Mouse (Mus musculus) hindbrain, embryonic 13.5 days (tissue): ENCODE results near the gene Robo1. TPM values are rescaled to one million over a fixed set of nuclear protein-coding genes. Genes with fewer than 3 reads are reported as not detected.

Source experiments
- ATAC-seq: fragments of 200-750 bp; cut with Nextera tagmentation; 2 replicates; pipeline ENCODE4 v1.8.0; 2017; ENCODE audit warnings: moderate TSS enrichment; ENCODE audit not compliant: low FRiP score
- H3K27ac ChIP-seq: fragments of 300-500 bp; sonication (generic); 2 replicates; pipeline ENCODE4 v1.5.1; 2015; ENCODE audit warnings: inconsistent platforms, mild to moderate bottlenecking, moderate library complexity
- H3K27me3 ChIP-seq: fragments of 300-500 bp; sonication (generic); 2 replicates; pipeline ENCODE4 v1.6.1; 2015; ENCODE audit warnings: mild to moderate bottlenecking, inconsistent platforms
- H3K36me3 ChIP-seq: fragments of 300-500 bp; sonication (generic); 2 replicates; pipeline ENCODE4 v1.6.1; 2015; ENCODE audit warnings: mild to moderate bottlenecking, inconsistent platforms
- H3K4me1 ChIP-seq: fragments of 300-500 bp; sonication (generic); replicated peaks from 2 replicates; pipeline ENCODE4 v1.6.1; 2015; ENCODE audit warnings: inconsistent platforms
- H3K4me2 ChIP-seq: fragments of 300-500 bp; sonication (generic); 2 replicates; pipeline ENCODE4 v1.6.1; 2015; ENCODE audit warnings: inconsistent platforms, mild to moderate bottlenecking, moderate library complexity
- H3K4me3 ChIP-seq: fragments of 300-500 bp; sonication (generic); 2 replicates; pipeline ENCODE4 v1.5.1; 2015; ENCODE audit warnings: mild to moderate bottlenecking, inconsistent platforms
- H3K9ac ChIP-seq: fragments of 300-500 bp; sonication (generic); 2 replicates; pipeline ENCODE4 v1.6.1; 2015; ENCODE audit warnings: mild to moderate bottlenecking, inconsistent platforms
- H3K9me3 ChIP-seq: fragments of 300-500 bp; sonication (generic); 2 replicates; pipeline ENCODE4 v1.6.1; 2016; ENCODE audit warnings: inconsistent platforms
- WGBS: fragments of 180-500 bp; shearing (Covaris S2); methylation state at CpG from one replicate; pipeline ENCODE4 v1.1.7; 2015; 5-methylcytosine and 5-hydroxymethylcytosine counted together
- polyA plus RNA-seq: library from polyadenylated mRNA; unstranded; fragments of >200 nt; fragmentation: Nextera tagmentation; extraction: Ambion mirVana; gene quantifications from 2 replicates; pipeline ENCODE4 v1.2.1, GENCODE M21; 2015

Gene Robo1
- polyA plus RNA-seq, 1 experiment from 2014 or later = 54.4 TPM

DNA sequence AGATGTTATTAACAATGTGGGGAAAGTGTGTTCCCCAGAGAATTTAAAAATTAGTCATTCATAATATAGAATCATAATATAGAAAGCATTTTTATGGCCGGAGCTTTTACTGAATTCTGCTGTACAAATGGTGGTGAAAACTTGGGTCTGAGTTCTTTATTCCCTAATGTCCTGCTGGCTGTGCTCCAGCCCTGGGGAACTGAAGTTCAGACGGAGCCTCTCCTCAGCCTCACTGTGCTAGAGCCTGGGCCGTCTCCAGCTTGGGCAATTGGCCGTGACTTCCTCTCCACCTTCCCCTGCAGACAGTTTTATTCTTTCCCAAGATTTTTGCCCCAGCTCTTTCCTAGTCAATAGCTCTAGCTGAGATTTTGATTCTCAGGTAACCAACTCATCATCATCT lies 429.0 kb downstream of the Robo1 start:
- peak overlapping the region; percentile 44; the same call in 1 of the 2 replicates for H3K27ac ChIP-seq
- ATAC-seq = no peak
- no peak overlapping the region for H3K4me2 ChIP-seq
- peaks cover 28% of the 10 kb centered on the region for H3K4me1 ChIP-seq
- H3K4me3 ChIP-seq = no peak overlapping the region
- peaks cover 2% of the 10 kb centered on the region; the same call in 1 of the 2 replicates for H3K9me3 ChIP-seq
- peaks cover 3% of the 10 kb centered on the region for H3K36me3 ChIP-seq
- no peaks in the 10 kb centered on the region for H3K27me3 ChIP-seq
- whole genome bisulfite sequencing = 38% methylated on average over 4 of the region's 4 CpGs
- H3K9ac ChIP-seq = no peak overlapping the region

GRCm38 (mm10) chr16:72740218-72740617 lies 432.1 kb downstream of the Robo1 start:
- H3K36me3 ChIP-seq = peaks cover 17% of the 10 kb centered on the region
- H3K4me1 ChIP-seq = peaks cover 28% of the 10 kb centered on the region
- 83% methylated on average over 7 of the region's 7 CpGs for WGBS
- H3K9me3 ChIP-seq = peaks cover 7% of the 10 kb centered on the region; the same call in 1 of the 2 replicates
- no peak overlapping the region for H3K4me2 ChIP-seq
- H3K4me3 ChIP-seq = no peak overlapping the region
- H3K9ac ChIP-seq = no peak overlapping the region
- ATAC-seq = no peak
- H3K27ac ChIP-seq = no peak overlapping the region
- H3K27me3 ChIP-seq = no peaks in the 10 kb centered on the region

DNA sequence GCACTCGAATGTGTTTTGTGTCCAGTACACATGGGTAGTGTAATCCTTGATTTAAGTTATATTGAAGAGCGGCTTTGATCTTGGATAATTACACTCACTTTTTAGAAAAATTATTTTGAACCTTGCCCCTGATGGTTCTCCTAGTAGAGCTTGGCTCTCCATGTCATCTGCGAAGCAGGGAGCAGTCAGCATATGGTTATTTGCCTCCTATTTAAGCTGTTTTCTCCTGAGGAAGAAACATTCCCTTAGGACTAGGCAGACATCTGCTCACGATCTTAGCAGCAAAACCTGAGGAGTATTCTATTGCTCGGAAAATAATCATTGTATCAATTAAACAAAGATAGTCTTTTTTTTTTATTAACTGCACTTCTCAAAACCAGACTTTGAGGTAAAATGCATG lies 439.6 kb downstream of the Robo1 start:
- H3K36me3 ChIP-seq = peaks cover 10% of the 10 kb centered on the region
- WGBS = 45% methylated on average over 5 of the region's 5 CpGs
- no peak overlapping the region for H3K9ac ChIP-seq
- no peak overlapping the region for H3K4me2 ChIP-seq
- H3K27ac ChIP-seq = peak overlapping the region; percentile 26; the same call in 1 of the 2 replicates
- H3K9me3 ChIP-seq = 0 out of 2 replicates have a peak, but pooled peaks cover 2% of the 10 kb centered on the region
- H3K4me3 ChIP-seq = no peak overlapping the region
- no peak for ATAC-seq
- H3K27me3 ChIP-seq = no peaks in the 10 kb centered on the region
- 0 out of 2 replicates have a peak, but pooled peaks cover 3% of the 10 kb centered on the region for H3K4me1 ChIP-seq

GRCm38 (mm10) chr16:72765128-72765913 lies 457.2 kb downstream of the Robo1 start:
- Histone ChIP-seq H3K9me3 (no peaks in the 10 kb centered on the region), H3K4me2 (no peak overlapping the region), H3K9ac (no peak overlapping the region), H3K4me3 (no peak overlapping the region), H3K4me1 (peaks cover 8% of the 10 kb centered on the region; the same call in 1 of the 2 replicates), H3K36me3 (no peaks in the 10 kb centered on the region), H3K27me3 (no peaks in the 10 kb centered on the region), H3K27ac (no peak overlapping the region)
- 90% methylated on average over 9 of the region's 9 CpGs for WGBS
- ATAC-seq = no peak

- H3K27me3 ChIP-seq = no peaks in the 10 kb centered on the region
- ATAC-seq = peak; percentile 50; the same call in 1 of the 2 replicates
- no peak overlapping the region for H3K9ac ChIP-seq
- no peak overlapping the region for H3K4me2 ChIP-seq
- WGBS = 79% methylated on average over 8 of the region's 8 CpGs
- H3K4me1 ChIP-seq = peaks cover 31% of the 10 kb centered on the region
- H3K36me3 ChIP-seq = no peaks in the 10 kb centered on the region
- H3K9me3 ChIP-seq = no peaks in the 10 kb centered on the region
- H3K27ac ChIP-seq = no peak overlapping the region
- no peak overlapping the region for H3K4me3 ChIP-seq
These were observed 461.2 kb downstream of the Robo1 start for GRCm38 (mm10) chr16:72769214-72769834.

DNA sequence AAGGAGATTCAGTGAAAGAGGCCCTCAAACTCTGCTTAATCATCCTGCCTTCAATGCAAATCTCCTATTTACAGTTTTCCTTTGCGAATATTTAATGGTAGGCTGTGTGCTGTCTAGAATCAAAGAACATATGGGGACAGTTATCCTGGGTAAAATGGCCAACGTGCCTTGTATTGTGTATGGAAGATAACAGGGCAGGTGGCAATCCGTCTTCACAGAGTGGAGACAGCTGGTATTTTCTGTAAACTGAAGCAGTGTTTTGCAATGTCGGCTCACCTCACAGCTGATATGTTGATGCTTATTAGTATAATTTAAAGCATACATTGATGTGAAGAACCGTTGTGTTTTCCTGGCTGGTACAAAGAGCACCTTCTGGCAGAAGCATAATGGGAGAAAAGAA lies 464.2 kb downstream of the Robo1 start:
- no peak for ATAC-seq
- WGBS = 24% methylated on average over 5 of the region's 5 CpGs
- H3K27me3 ChIP-seq = no peaks in the 10 kb centered on the region
- H3K9ac ChIP-seq = no peak overlapping the region
- H3K4me2 ChIP-seq = no peak overlapping the region
- H3K4me1 ChIP-seq = peaks cover 31% of the 10 kb centered on the region
- H3K27ac ChIP-seq = peak overlapping the region; percentile 42; the same call in 1 of the 2 replicates
- H3K36me3 ChIP-seq = no peaks in the 10 kb centered on the region
- H3K9me3 ChIP-seq = no peaks in the 10 kb centered on the region
- H3K4me3 ChIP-seq = no peak overlapping the region

DNA sequence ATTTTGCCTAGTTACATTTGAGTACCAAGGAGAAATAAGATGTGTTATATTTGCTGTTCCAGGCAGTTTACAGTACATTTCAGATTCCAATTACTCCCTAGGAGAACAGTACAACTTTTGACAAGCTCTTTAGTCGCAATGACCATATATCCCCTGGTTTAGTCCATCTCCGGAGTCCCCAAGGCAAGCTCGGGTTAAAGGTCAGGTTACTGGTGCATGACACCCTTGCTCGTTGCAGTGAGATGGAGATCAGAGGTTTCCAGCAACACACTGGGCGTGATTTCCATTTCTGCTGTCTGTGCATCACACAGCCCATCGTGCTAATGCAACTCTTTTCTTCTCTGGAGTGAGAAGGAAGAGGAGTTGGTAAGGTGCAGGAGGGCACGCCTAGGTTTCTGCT lies 464.9 kb downstream of the Robo1 start:
- H3K4me1 ChIP-seq = peaks cover 31% of the 10 kb centered on the region
- H3K9ac ChIP-seq = no peak overlapping the region
- 30% methylated on average over 7 of the region's 7 CpGs for WGBS
- 0 out of 2 replicates have a peak overlapping the region, but pooled peaks have one; percentile 8 for H3K27ac ChIP-seq
- H3K27me3 ChIP-seq = no peaks in the 10 kb centered on the region
- H3K4me2 ChIP-seq = no peak overlapping the region
- no peak overlapping the region for H3K4me3 ChIP-seq
- H3K9me3 ChIP-seq = no peaks in the 10 kb centered on the region
- H3K36me3 ChIP-seq = no peaks in the 10 kb centered on the region
- no peak for ATAC-seq

DNA sequence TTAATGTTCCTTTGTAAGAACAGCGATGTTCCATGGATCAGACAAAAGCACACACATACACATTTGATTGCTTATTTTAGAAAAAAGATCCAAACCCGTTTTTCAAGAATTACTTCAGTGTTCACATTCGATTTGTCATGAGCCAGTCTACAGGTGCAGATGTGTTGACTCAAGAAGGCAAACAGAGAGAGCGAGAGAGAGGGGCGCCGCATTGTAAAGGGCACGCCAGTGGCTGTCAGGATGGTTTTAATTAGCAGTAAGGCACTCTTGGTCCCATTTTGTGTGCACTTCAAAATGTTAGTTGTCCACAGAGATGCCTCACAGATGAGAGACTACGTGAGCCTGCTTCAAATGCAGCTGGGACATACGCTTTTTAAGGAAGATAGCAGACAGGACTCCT lies 470.4 kb downstream of the Robo1 start:
- H3K27me3 ChIP-seq = no peaks in the 10 kb centered on the region
- no peak overlapping the region for H3K4me2 ChIP-seq
- ATAC-seq = no peak
- no peak overlapping the region for H3K4me3 ChIP-seq
- no peak overlapping the region for H3K9ac ChIP-seq
- 62% methylated on average over 9 of the region's 9 CpGs for WGBS
- peaks cover 13% of the 10 kb centered on the region for H3K4me1 ChIP-seq
- no peaks in the 10 kb centered on the region for H3K36me3 ChIP-seq
- H3K9me3 ChIP-seq = no peaks in the 10 kb centered on the region
- H3K27ac ChIP-seq = no peak overlapping the region

GRCm38 (mm10) chr16:72782171-72782570 lies 474.1 kb downstream of the Robo1 start:
- Histone ChIP-seq H3K9ac (no peak overlapping the region), H3K36me3 (no peaks in the 10 kb centered on the region), H3K4me2 (no peak overlapping the region), H3K27me3 (no peaks in the 10 kb centered on the region), H3K4me3 (no peak overlapping the region), H3K27ac (peak overlapping the region; percentile 10; the same call in 1 of the 2 replicates), H3K9me3 (no peaks in the 10 kb centered on the region), H3K4me1 (peaks cover 20% of the 10 kb centered on the region)
- WGBS = 52% methylated on average over 6 of the region's 6 CpGs
- ATAC-seq = no peak

- Histone ChIP-seq H3K4me1 (peaks cover 22% of the 10 kb centered on the region), H3K36me3 (no peaks in the 10 kb centered on the region), H3K9ac (no peak overlapping the region), H3K4me2 (no peak overlapping the region), H3K27me3 (no peaks in the 10 kb centered on the region), H3K27ac (no peak overlapping the region), H3K4me3 (no peak overlapping the region), H3K9me3 (no peaks in the 10 kb centered on the region)
- ATAC-seq = no peak
- 87% methylated on average over 6 of the region's 6 CpGs for WGBS
These were observed 478.0 kb downstream of the Robo1 start for GRCm38 (mm10) chr16:72786079-72786478.

DNA sequence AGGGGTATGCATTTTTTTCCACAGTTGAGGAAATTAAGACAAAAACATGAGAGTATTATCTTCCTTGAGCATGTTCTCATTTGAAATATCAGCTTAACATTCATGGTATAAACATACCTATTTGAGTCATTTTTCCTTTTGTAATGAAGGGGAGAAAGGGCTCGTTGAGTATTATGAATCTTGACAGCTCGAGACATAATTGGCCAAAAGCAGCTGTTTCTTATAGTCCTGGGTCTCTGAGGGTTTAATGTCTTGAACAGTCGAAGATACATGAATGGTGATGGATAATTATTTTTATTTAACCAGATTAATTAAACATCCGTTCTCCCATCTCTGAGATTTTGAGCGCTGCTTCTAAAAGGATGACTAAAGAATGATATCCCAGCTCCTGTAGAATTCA lies 478.5 kb downstream of the Robo1 start:
- ATAC-seq = no peak
- no peak overlapping the region for H3K4me3 ChIP-seq
- no peak overlapping the region for H3K4me2 ChIP-seq
- H3K9ac ChIP-seq = no peak overlapping the region
- H3K27ac ChIP-seq = no peak overlapping the region
- no peaks in the 10 kb centered on the region for H3K36me3 ChIP-seq
- WGBS = 34% methylated on average over 5 of the region's 5 CpGs
- H3K9me3 ChIP-seq = no peaks in the 10 kb centered on the region
- H3K27me3 ChIP-seq = no peaks in the 10 kb centered on the region
- H3K4me1 ChIP-seq = peaks cover 22% of the 10 kb centered on the region

DNA sequence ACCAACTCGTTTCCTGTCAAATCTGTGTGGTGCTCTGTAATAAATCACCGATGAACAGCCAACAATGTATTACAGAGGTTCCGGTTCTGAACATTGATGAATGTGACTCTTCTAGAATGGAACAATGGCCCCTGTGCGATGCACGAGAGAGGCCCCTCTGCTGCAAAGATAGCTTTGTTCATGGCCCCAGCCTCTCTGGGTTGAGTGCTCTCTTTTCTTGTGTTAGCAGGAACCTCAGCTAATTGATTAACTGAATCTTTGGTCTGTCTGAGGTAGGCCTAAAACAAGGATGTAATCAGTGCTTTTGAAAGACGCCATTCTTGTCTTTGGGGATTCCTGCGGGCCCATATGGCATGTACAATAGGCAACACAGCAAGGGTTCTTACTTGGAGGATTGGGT lies 479.9 kb downstream of the Robo1 start:
- WGBS = 11% methylated on average over 7 of the region's 7 CpGs
- H3K4me2 ChIP-seq = no peak overlapping the region
- peaks cover 18% of the 10 kb centered on the region for H3K4me1 ChIP-seq
- no peaks in the 10 kb centered on the region for H3K27me3 ChIP-seq
- ATAC-seq = peak; percentile 59
- H3K27ac ChIP-seq = peak overlapping the region; percentile 73
- H3K36me3 ChIP-seq = no peaks in the 10 kb centered on the region
- no peaks in the 10 kb centered on the region for H3K9me3 ChIP-seq
- H3K4me3 ChIP-seq = no peak overlapping the region
- H3K9ac ChIP-seq = no peak overlapping the region
